Mouse (Mus musculus): ENCODE results near the gene Wfdc1.

DNA sequence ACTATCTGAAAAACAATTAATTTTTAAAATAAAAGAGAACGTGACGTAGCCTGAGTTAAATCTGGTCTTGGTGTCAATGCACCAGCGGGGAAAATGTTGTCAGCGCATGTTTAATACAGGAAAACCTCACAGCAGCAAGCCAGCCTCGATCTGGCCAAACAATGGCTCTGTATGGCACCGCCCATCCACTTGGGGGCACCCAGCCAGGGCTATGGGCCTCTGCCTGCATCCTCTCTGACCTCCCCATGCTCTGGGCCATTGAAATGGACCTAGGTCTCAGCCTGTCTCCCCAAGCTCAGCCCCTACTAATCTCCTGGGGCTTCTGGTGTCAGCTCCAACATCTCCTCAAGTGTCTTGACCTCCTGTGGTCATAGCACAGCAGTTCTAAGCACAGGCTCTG, 4.3 kb upstream of the Wfdc1 start:
- TF ChIP-seq CTCF (IDR thresholded peaks at IDR 0.05; ENCODE audit: low read depth) = no peak
- no peak for TF ChIP-seq EP300 (IDR thresholded peaks at IDR 0.05; ENCODE audit: low read depth)

Data from liver, postnatal 0 days (tissue).